Mouse (Mus musculus) lung, postnatal 0 days (tissue): ENCODE measurements around the gene Foxk2. TPM values are rescaled to one million over a fixed set of nuclear protein-coding genes. Genes with fewer than 3 reads are reported as not detected.
A peak's percentile ranks its signal among the peaks of the same experiment; 100 is the strongest.

Source experiments
- ATAC-seq: fragments of 200-750 bp; cut with Nextera tagmentation; 2 replicates; pipeline ENCODE4 v1.8.0; 2017; ENCODE audit warnings: moderate library complexity
- DNase-seq: peaks from one replicate; pipeline ENCODE4 v3.0.0-alpha.2; 2016; ENCODE audit warnings: low spot score
- H3K27ac ChIP-seq: fragments of 300-500 bp; sonication (generic); 2 replicates; pipeline ENCODE4 v1.5.1; 2014; ENCODE audit warnings: antibody characterized with exemption, mild to moderate bottlenecking, low read length, mixed read lengths
- H3K27me3 ChIP-seq: fragments of 300-500 bp; sonication (generic); replicated peaks from 2 replicates; pipeline ENCODE4 v1.6.1; 2014; ENCODE audit warnings: low read length, mixed read lengths; ENCODE audit not compliant: insufficient read depth
- H3K36me3 ChIP-seq: fragments of 300-500 bp; sonication (generic); 2 replicates; pipeline ENCODE4 v1.6.1; 2014; ENCODE audit warnings: low read length, mixed read lengths; ENCODE audit not compliant: insufficient read depth
- H3K4me1 ChIP-seq: fragments of 300-500 bp; sonication (generic); 2 replicates; pipeline ENCODE4 v1.6.1; 2014; ENCODE audit warnings: antibody characterized with exemption, low read depth, low read length, mixed read lengths; ENCODE audit not compliant: insufficient read depth
- H3K4me2 ChIP-seq: fragments of 300-500 bp; sonication (generic); replicated peaks from 2 replicates; pipeline ENCODE4 v1.6.1; 2014; ENCODE audit warnings: low read depth, mild to moderate bottlenecking, low read length, moderate library complexity, mixed read lengths
- H3K4me3 ChIP-seq: fragments of 300-500 bp; sonication (generic); 2 replicates; pipeline ENCODE4 v1.5.1; 2014; ENCODE audit warnings: low read depth, low read length
- H3K9ac ChIP-seq: fragments of 300-500 bp; sonication (generic); replicated peaks from 2 replicates; pipeline ENCODE4 v1.6.1; 2014; ENCODE audit warnings: low read depth, mild to moderate bottlenecking
- H3K9me3 ChIP-seq: fragments of 300-500 bp; sonication (generic); 2 replicates; pipeline ENCODE4 v1.6.1; 2016; ENCODE audit warnings: low read length, mixed read lengths
- CTCF ChIP-seq: IDR thresholded peaks from 2 replicates; pipeline ENCODE4 v1.5.1; 2016; ENCODE audit warnings: antibody characterized with exemption, mild to moderate bottlenecking
- EP300 ChIP-seq: IDR thresholded peaks from 2 replicates; pipeline ENCODE4 v1.6.1; 2016; ENCODE audit warnings: antibody characterized with exemption, mild to moderate bottlenecking, control low read depth
- WGBS: fragments of 180-500 bp; shearing (Covaris S2); extraction: QIAGEN DNeasy Blood & Tissue Kit; methylation state at CpG from one replicate; pipeline ENCODE4 v1.1.7; 2014; 5-methylcytosine and 5-hydroxymethylcytosine counted together
- polyA plus RNA-seq: library from polyadenylated mRNA; unstranded; fragments of >200 nt; fragmentation: Nextera tagmentation; extraction: Ambion mirVana; gene quantifications from 2 replicates; pipeline ENCODE4 v1.2.1, GENCODE M21; 2015

Gene Foxk2
- polyA plus RNA-seq, 1 experiment from 2014 or later = 4.0 TPM

GRCm38 (mm10) chr11:121228129-121229017, 31.4 kb upstream of the Foxk2 start:
- Histone ChIP-seq H3K27me3 (no peaks in the 10 kb centered on the region), H3K27ac (peak overlapping the region; percentile 87), H3K4me1 (peaks cover 9% of the 10 kb centered on the region), H3K4me3 (peak overlapping the region; percentile 74), H3K9ac (peak overlapping the region; percentile 50), H3K4me2 (peak overlapping the region; percentile 81), H3K9me3 (no peaks in the 10 kb centered on the region), H3K36me3 (peaks cover 17% of the 10 kb centered on the region)
- DNase-seq = peak; percentile 57
- ATAC-seq = peak; percentile 20; the same call in 1 of the 2 replicates
- WGBS = 17% methylated on average over 20 of the region's 21 CpGs
- TF ChIP-seq CTCF (no peak), EP300 (no peak)

- H3K27me3 ChIP-seq = no peaks in the 10 kb centered on the region
Observed at GRCm38 (mm10) chr11:121229018-121229439, 30.8 kb upstream of the Foxk2 start, which contains the start of gene Cybc1. Cybc1 (minus strand) TSS chr11:121229322.

DNA sequence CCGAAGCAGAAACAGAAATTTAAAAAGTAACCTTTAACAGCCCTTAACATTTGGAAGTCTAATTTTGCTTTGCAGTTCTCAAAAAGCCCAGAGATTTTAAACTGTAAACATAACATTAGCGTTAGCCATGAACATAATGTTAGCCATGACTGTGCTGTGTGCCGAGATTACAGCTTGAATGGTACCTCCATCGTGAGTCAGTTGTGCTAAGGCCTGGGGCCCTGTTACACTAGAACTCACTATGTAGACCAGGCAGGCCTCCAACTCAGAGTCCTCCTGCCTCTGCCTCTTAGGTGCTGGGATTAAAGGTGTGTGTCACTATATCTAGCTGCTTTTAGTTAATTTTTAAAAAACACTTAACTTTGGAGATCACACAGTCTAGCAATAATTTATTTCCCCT, 28.6 kb upstream of the Foxk2 start:
- ATAC-seq (no peak), DNase-seq (no peak)
- Histone ChIP-seq H3K27me3 (no peaks in the 10 kb centered on the region), H3K4me1 (peaks cover 12% of the 10 kb centered on the region), H3K36me3 (0 out of 2 replicates have a peak, but pooled peaks cover 2% of the 10 kb centered on the region), H3K4me2 (no peak overlapping the region), H3K9me3 (no peaks in the 10 kb centered on the region), H3K4me3 (no peak overlapping the region), H3K27ac (no peak overlapping the region), H3K9ac (no peak overlapping the region)
- TF ChIP-seq EP300 (no peak), CTCF (no peak)
- 81% methylated on average over 4 of the region's 4 CpGs for WGBS

More at GRCm38 (mm10) chr11:121229018-121229439, 30.8 kb upstream of the Foxk2 start, which contains the start of gene Cybc1:
- Histone ChIP-seq H3K36me3 (peaks cover 15% of the 10 kb centered on the region), H3K27ac (peak within 1 kb of the TSS; percentile 87), H3K9ac (peak within 1 kb of the TSS; percentile 50), H3K4me3 (peak within 1 kb of the TSS; percentile 74), H3K9me3 (no peaks in the 10 kb centered on the region), H3K4me2 (peak within 1 kb of the TSS; percentile 81), H3K4me1 (peaks cover 9% of the 10 kb centered on the region)
- DNase-seq (peak; percentile 92), ATAC-seq (peak; percentile 95)
- no peak for TF ChIP-seq EP300
- no peak; the same call in 1 of the 2 replicates for TF ChIP-seq CTCF
- WGBS = 4% methylated on average over 23 of the region's 23 CpGs

GRCm38 (mm10) chr11:121231628-121232291, 28.0 kb upstream of the Foxk2 start:
- Histone ChIP-seq H3K36me3 (no peaks in the 10 kb centered on the region), H3K27ac (no peak overlapping the region), H3K4me1 (peaks cover 15% of the 10 kb centered on the region), H3K4me2 (no peak overlapping the region), H3K27me3 (no peaks in the 10 kb centered on the region), H3K9me3 (no peaks in the 10 kb centered on the region), H3K9ac (no peak overlapping the region), H3K4me3 (no peak overlapping the region)
- ATAC-seq (no peak), DNase-seq (no peak)
- no peak for TF ChIP-seq CTCF
- 52% methylated on average over 4 of the region's 4 CpGs for WGBS

DNA sequence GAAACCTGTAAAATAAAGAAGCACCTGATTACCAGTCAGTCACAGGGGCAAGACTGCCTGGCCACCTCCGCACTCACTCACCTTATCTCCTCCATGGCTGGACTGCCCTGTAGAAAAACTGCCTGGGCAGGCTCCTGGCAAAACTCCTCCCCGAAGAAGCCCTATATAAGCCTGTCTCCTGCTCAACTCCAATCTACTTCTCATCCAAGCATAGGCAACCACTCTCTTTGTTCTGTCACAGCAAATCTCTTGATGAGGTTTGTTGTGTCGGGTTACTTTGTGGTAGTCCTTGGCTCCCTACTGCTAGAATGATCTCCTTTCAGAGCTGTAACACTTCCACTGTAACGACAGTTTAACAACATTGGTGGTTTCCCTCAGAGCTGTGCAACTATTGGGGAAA, 27.1 kb upstream of the Foxk2 start:
- TF ChIP-seq CTCF = no peak
- no peak for TF ChIP-seq EP300
- WGBS = 34% methylated on average over 4 of the region's 4 CpGs
- peaks cover 12% of the 10 kb centered on the region for H3K4me1 ChIP-seq
- no peaks in the 10 kb centered on the region for H3K27me3 ChIP-seq
- ATAC-seq = no peak
- no peak overlapping the region for H3K27ac ChIP-seq
- no peak overlapping the region for H3K4me2 ChIP-seq
- H3K9me3 ChIP-seq = no peaks in the 10 kb centered on the region
- no peak for DNase-seq
- no peak overlapping the region for H3K4me3 ChIP-seq
- H3K9ac ChIP-seq = no peak overlapping the region
- no peaks in the 10 kb centered on the region for H3K36me3 ChIP-seq
